29 mouse cellular contexts compared by ENCODE assay signal in the genomic region with DNA sequence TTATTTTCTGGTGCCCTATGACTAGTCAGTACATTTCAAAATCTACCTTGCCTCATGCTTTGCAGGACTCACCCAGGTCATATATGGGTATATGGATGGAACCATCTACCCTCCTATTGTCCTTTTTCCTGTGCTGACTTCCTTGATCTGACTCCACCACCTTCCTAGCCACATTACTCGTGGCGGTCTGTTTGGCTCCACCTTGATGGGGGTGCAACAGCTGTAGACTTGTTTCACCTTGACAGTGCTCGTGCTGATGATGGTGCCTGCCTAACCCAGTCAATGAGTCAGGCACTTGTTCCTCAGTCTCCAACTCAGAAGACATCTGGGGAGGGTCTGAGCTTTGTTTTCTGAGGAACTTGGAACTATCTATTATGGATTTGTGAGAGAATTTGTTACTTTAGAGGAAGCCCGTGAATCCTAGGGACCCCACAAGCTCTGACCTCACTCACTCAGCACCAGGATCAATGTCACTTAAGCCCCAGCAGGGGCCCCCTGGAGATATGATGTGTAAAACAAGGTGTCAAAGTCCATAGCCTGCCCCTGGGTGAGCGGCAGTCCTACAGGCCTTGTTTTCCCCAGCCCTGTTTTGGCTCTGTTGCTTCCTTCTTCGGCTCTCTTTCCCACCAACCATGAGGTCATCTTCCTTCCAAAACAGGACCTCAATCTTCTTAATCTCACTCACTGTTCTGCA. TPM values are rescaled to one million over a fixed set of nuclear protein-coding genes. Genes with fewer than 3 reads are reported as not detected.
DNase-seq lines count a peak whose midpoint lies in the region; ATAC-seq lines count a peak whose summit lies in the region.
"Had no signal": no experiment of that assay in that cellular context is flagged by ENCODE, and none has a peak within 500 bp of the region (broad histone marks: within the 10 kb centered on the region; RNA-seq: fewer than 3 reads in every experiment).

No protein-coding gene starts in this region.

- H3K27me3 ChIP-seq in intestine, embryonic 16.5 days (replicated peaks; ENCODE audit: control insufficient read depth, insufficient read depth, low read length), result no peaks in the 10 kb centered on the region
- no peaks in the 10 kb centered on the region for H3K27me3 ChIP-seq in stomach, embryonic 16.5 days (ENCODE audit: control insufficient read depth, insufficient read depth, low read length)
- H3K27me3 ChIP-seq: embryonic facial prominence, embryonic 12.5 days; embryonic facial prominence, embryonic 15.5 days; forebrain, embryonic 12.5 days; forebrain, embryonic 15.5 days; heart, embryonic 13.5 days; hindbrain, embryonic 12.5 days; hindbrain, embryonic 15.5 days had no signal

- H3K27ac ChIP-seq in intestine, embryonic 16.5 days (ENCODE audit: low read length), result no peak overlapping the region
- peak overlapping the region; percentile 4 for H3K27ac ChIP-seq in stomach, embryonic 16.5 days (ENCODE audit: low read length)
- H3K27ac ChIP-seq: embryonic facial prominence, embryonic 12.5 days; embryonic facial prominence, embryonic 15.5 days; forebrain, embryonic 12.5 days; forebrain, embryonic 15.5 days; heart, adult 2 months; heart, embryonic 10.5 days; heart, embryonic 13.5 days; hindbrain, embryonic 12.5 days; hindbrain, embryonic 15.5 days had no signal

- WGBS in intestine, embryonic 16.5 days, result 55% methylated on average over 6 of the region's 6 CpGs
- WGBS in stomach, embryonic 16.5 days, result 63% methylated on average over 6 of the region's 6 CpGs

- H3K4me2 ChIP-seq in intestine, embryonic 16.5 days (ENCODE audit: low read depth, low read length), result 0 out of 2 replicates have a peak overlapping the region, but pooled peaks have one; percentile 0
- no peak overlapping the region for H3K4me2 ChIP-seq in stomach, embryonic 16.5 days (ENCODE audit: low read depth, low read length)
- H3K4me2 ChIP-seq: embryonic facial prominence, embryonic 12.5 days; embryonic facial prominence, embryonic 15.5 days; forebrain, embryonic 12.5 days; forebrain, embryonic 15.5 days; heart, embryonic 13.5 days; hindbrain, embryonic 12.5 days; hindbrain, embryonic 15.5 days had no signal

- DNase-seq in heart, adult 11 months, result peak; percentile 83
- no peak for DNase-seq in heart, postnatal 14 days
- DNase-seq in thymus, postnatal 0 days (ENCODE audit: low spot score), result no peak
- no peak for DNase-seq in cerebellum, adult 18-20 months
- DNase-seq: adrenal gland, postnatal 10 days; adrenal gland, postnatal 36 days; cerebellum, adult 2 months; cerebellum, adult 9-11 months; cerebellum, postnatal 25 days; gastrocnemius, postnatal 25 days; heart, adult 2 months had no signal

- H3K9me3 ChIP-seq in intestine, embryonic 16.5 days (ENCODE audit: control insufficient read depth, low read length), result no peaks in the 10 kb centered on the region
- H3K9me3 ChIP-seq in stomach, embryonic 16.5 days (replicated peaks; ENCODE audit: control insufficient read depth, low read length), result no peaks in the 10 kb centered on the region
- H3K9me3 ChIP-seq: embryonic facial prominence, embryonic 12.5 days; embryonic facial prominence, embryonic 15.5 days; forebrain, embryonic 12.5 days; forebrain, embryonic 15.5 days; heart, embryonic 10.5 days; heart, embryonic 13.5 days; hindbrain, embryonic 12.5 days; hindbrain, embryonic 15.5 days had no signal

- 0 out of 2 replicates have a peak overlapping the region, but pooled peaks have one; percentile 18 for H3K4me3 ChIP-seq in intestine, embryonic 16.5 days (ENCODE audit: low read length)
- H3K4me3 ChIP-seq in stomach, embryonic 16.5 days (replicated peaks; ENCODE audit: low read length), result no peak overlapping the region
- H3K4me3 ChIP-seq: embryonic facial prominence, embryonic 12.5 days; embryonic facial prominence, embryonic 15.5 days; forebrain, embryonic 12.5 days; forebrain, embryonic 15.5 days; heart, adult 2 months; heart, embryonic 10.5 days; heart, embryonic 13.5 days; hindbrain, embryonic 12.5 days; hindbrain, embryonic 15.5 days had no signal

- H3K4me1 ChIP-seq in intestine, embryonic 16.5 days (ENCODE audit: control insufficient read depth, insufficient read depth, low read length), result no peaks in the 10 kb centered on the region
- H3K4me1 ChIP-seq in stomach, embryonic 16.5 days (ENCODE audit: control insufficient read depth, insufficient read depth, low read length), result no peaks in the 10 kb centered on the region
- H3K4me1 ChIP-seq: embryonic facial prominence, embryonic 12.5 days; embryonic facial prominence, embryonic 15.5 days; forebrain, embryonic 12.5 days; forebrain, embryonic 15.5 days; heart, embryonic 10.5 days; heart, embryonic 13.5 days had no signal

- intact Hi-C loops in heart, postnatal 14 days (cut with DNase I), result no loop called here

- no peak overlapping the region for H3K9ac ChIP-seq in intestine, embryonic 16.5 days (ENCODE audit: low read depth, low read length)
- no peak overlapping the region for H3K9ac ChIP-seq in stomach, embryonic 16.5 days (ENCODE audit: low read length)
- H3K9ac ChIP-seq: embryonic facial prominence, embryonic 12.5 days; embryonic facial prominence, embryonic 15.5 days; forebrain, embryonic 12.5 days; forebrain, embryonic 15.5 days; heart, embryonic 13.5 days; hindbrain, embryonic 12.5 days; hindbrain, embryonic 15.5 days had no signal

- peak; percentile 93 for ATAC-seq in intestine, embryonic 16.5 days
- ATAC-seq in stomach, embryonic 16.5 days (ENCODE audit: insufficient read depth, low FRiP score), result no peak; the same call in 1 of the 2 replicates
- ATAC-seq: forebrain, embryonic 15.5 days; Patski had no signal

- no peaks in the 10 kb centered on the region for H3K36me3 ChIP-seq in intestine, embryonic 16.5 days (ENCODE audit: control insufficient read depth, insufficient read depth, low read length)
- no peaks in the 10 kb centered on the region for H3K36me3 ChIP-seq in stomach, embryonic 16.5 days (ENCODE audit: control insufficient read depth, insufficient read depth, low read length)
- H3K36me3 ChIP-seq: embryonic facial prominence, embryonic 12.5 days; embryonic facial prominence, embryonic 15.5 days; forebrain, embryonic 12.5 days; forebrain, embryonic 15.5 days; heart, embryonic 10.5 days; heart, embryonic 13.5 days; hindbrain, embryonic 12.5 days; hindbrain, embryonic 15.5 days had no signal

RNA-seq across cellular contexts. Expression of a gene that starts 5.1 kb away (rescaled TPM):
- not detected for total RNA-seq in heart, postnatal 14 days (2021)
- 0.29 and 0.35 TPM in 2 replicates for polyA plus RNA-seq in intestine, embryonic 16.5 days (2015; fragmentation: Nextera tagmentation; extraction: Ambion mirVana)
- 10.0 and 10.9 TPM in 2 replicates for polyA plus RNA-seq in stomach, embryonic 16.5 days (2015; fragmentation: Nextera tagmentation; extraction: Ambion mirVana)
- 0.64 and 1.1 TPM in 2 replicates for polyA plus RNA-seq in thymus, postnatal 0 days (2015; fragmentation: Nextera tagmentation; extraction: Ambion mirVana)
- total RNA-seq: adrenal gland, adult 18-20 months; adrenal gland, postnatal 10 days; adrenal gland, postnatal 36 days; common myeloid progenitor, adult 5-6 weeks; gastrocnemius, adult 8-10 months; gastrocnemius, postnatal 25 days; heart, adult 2 months; heart, postnatal 25 days; hematopoietic stem cell, adult 5-6 weeks had no signal
- polyA plus RNA-seq: heart, adult 2 months had no signal

RNA-seq across cellular contexts. Expression of a gene that starts 36.0 kb away (rescaled TPM):
- total RNA-seq in heart, postnatal 14 days (2021), result 1 to 10 TPM; 2.7 to 6.6 TPM
- polyA plus RNA-seq in intestine, embryonic 16.5 days (2015; fragmentation: Nextera tagmentation; extraction: Ambion mirVana), result 6.6 and 7.4 TPM in 2 replicates
- polyA plus RNA-seq in stomach, embryonic 16.5 days (2015; fragmentation: Nextera tagmentation; extraction: Ambion mirVana), result 11.0 and 11.7 TPM in 2 replicates
- polyA plus RNA-seq in thymus, postnatal 0 days (2015; fragmentation: Nextera tagmentation; extraction: Ambion mirVana), result 81.3 and 84.2 TPM in 2 replicates

RNA-seq across cellular contexts. Expression of a gene that starts 39.2 kb away (rescaled TPM):
- not detected for total RNA-seq in heart, postnatal 14 days (2021)
- polyA plus RNA-seq in intestine, embryonic 16.5 days (2015; fragmentation: Nextera tagmentation; extraction: Ambion mirVana), result 0.11 and 0.13 TPM in 2 replicates
- 0.06 TPM in 1 of 2 replicates, not detected in the other for polyA plus RNA-seq in stomach, embryonic 16.5 days (2015; fragmentation: Nextera tagmentation; extraction: Ambion mirVana)
- 0.04 TPM in 1 of 2 replicates, not detected in the other for polyA plus RNA-seq in thymus, postnatal 0 days (2015; fragmentation: Nextera tagmentation; extraction: Ambion mirVana)
- total RNA-seq: adrenal gland, adult 18-20 months; adrenal gland, postnatal 10 days; common myeloid progenitor, adult 5-6 weeks; gastrocnemius, adult 8-10 months; gastrocnemius, postnatal 25 days; heart, adult 2 months; heart, postnatal 25 days; hematopoietic stem cell, adult 5-6 weeks had no signal
- polyA plus RNA-seq: cerebellum, adult 2 months; embryonic facial prominence, embryonic 12.5 days; embryonic facial prominence, embryonic 15.5 days; forebrain, embryonic 12.5 days; forebrain, embryonic 15.5 days; heart, adult 2 months; heart, embryonic 10.5 days; heart, embryonic 13.5 days; heart, embryonic 16.5 days; hindbrain, embryonic 12.5 days; hindbrain, embryonic 15.5 days; Patski had no signal

RNA-seq across cellular contexts. Expression of a gene that starts 42.9 kb away (rescaled TPM):
- total RNA-seq in heart, postnatal 14 days (2021), result not detected
- 1.1 and 1.6 TPM in 2 replicates for polyA plus RNA-seq in intestine, embryonic 16.5 days (2015; fragmentation: Nextera tagmentation; extraction: Ambion mirVana)
- polyA plus RNA-seq in stomach, embryonic 16.5 days (2015; fragmentation: Nextera tagmentation; extraction: Ambion mirVana), result 0.57 and 0.65 TPM in 2 replicates
- 0.18 TPM in 1 of 2 replicates, not detected in the other for polyA plus RNA-seq in thymus, postnatal 0 days (2015; fragmentation: Nextera tagmentation; extraction: Ambion mirVana)
- total RNA-seq: adrenal gland, adult 18-20 months; adrenal gland, postnatal 10 days; adrenal gland, postnatal 36 days; common myeloid progenitor, adult 5-6 weeks; ES-E14; gastrocnemius, adult 8-10 months; gastrocnemius, postnatal 25 days; heart, adult 2 months; heart, postnatal 25 days; hematopoietic stem cell, adult 5-6 weeks had no signal
- polyA plus RNA-seq: cerebellum, adult 2 months; embryonic facial prominence, embryonic 12.5 days; embryonic facial prominence, embryonic 15.5 days; forebrain, embryonic 12.5 days; forebrain, embryonic 15.5 days; heart, embryonic 10.5 days; heart, embryonic 13.5 days; heart, embryonic 16.5 days; hindbrain, embryonic 12.5 days; hindbrain, embryonic 15.5 days; Patski had no signal
